Mouse (Mus musculus) lung, adult 18-20 months (tissue): Measurements from ENCODE around the gene Olfr1243.
"Not testable (repeated sequence)": the region's sequence is repeated elsewhere in the genome, so short reads cannot be mapped to it uniquely, and the experiment has no call there.

Source experiments
- DNase-seq, 2 experiments: peaks; one replicate each; pipeline ENCODE4 v3.0.0; 2022; ENCODE audit warnings: mixed read lengths in 2 of 2

Gene Olfr1243

GRCm38 (mm10) chr2:89531387-89531786, at the start of gene Olfr1243:
Olfr1243 (minus strand) TSS chr2:89531487.
- no peak for DNase-seq

GRCm38 (mm10) chr2:89578347-89578746, 47.1 kb upstream of the Olfr1243 start, which contains the start of gene Olfr1245:
Olfr1245 (minus strand) TSS chr2:89578447.
- DNase-seq = no peak

GRCm38 (mm10) chr2:89562706-89563105, 31.4 kb upstream of the Olfr1243 start:
- not testable (repeated sequence) for DNase-seq

DNA sequence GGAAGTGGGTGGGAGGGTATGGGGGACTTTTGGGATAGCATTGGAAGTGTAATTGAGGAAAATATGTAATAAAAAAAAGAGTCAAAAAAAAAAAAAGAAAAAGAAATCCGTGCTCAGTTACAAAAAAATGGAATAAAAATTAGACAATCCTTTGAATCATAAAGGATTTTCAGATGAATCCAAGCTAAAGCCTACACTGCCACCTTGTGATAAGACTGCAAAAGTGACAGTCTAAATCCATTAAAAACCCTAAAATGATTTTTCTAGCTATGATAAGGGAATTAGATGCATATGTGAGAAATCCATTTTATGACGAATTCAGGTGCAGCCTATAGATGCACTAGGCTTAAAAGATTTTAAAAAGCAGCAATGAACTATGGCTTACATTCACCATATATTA, 13.2 kb upstream of the Olfr1243 start:
- DNase-seq = no peak

DNA sequence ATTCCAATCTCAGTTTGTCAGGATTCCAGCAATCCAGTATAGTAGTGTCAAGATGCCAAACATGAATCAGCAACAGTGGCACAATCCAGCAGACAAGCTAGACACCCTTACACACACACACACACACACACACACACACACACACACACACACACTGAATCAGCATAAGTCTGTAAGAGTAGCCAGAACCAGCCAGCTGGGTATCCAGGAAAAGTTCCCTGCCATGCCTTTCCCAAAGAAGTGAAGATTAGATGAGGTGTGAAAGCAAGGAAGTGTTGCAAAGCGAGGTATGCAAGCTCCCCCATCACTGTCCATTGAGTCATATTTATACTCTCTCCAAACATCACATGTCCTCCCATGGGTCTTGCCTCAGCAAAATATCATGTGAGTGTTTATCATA, 8.6 kb upstream of the Olfr1243 start:
- no peak for DNase-seq

DNA sequence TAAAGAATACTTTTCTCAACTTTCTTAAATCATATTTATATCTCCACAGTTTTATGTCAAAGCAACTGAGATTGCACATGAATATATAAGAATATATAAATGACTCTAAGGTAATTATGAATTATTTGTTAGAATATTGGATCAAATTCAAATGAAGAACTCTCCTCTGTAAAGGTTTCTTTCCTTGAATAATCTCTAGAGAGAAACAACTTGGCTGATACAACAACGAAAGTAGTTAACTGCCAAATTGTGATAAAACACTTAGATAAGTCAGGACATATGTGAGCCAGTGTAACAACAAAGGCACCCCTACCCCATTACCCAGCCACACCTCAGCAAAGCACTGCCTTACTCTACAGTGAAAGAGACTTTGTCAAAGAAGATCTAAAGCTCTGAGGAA, 33.1 kb downstream of the Olfr1243 start, which contains the start of gene Olfr1242:
Gene Olfr1242, minus strand, starts transcription at position 101 of the 400 bp plus-strand sequence.
- no peak for DNase-seq

- DNase-seq = no peak
Observed at GRCm38 (mm10) chr2:89487026-89487425, 44.3 kb downstream of the Olfr1243 start, which contains the start of gene Olfr1241. Olfr1241 (minus strand) TSS chr2:89487126.
